Mouse (Mus musculus): ENCODE results near the gene Lrrn2. TPM values are rescaled to one million over a fixed set of nuclear protein-coding genes. Genes with fewer than 3 reads are reported as not detected.

Lrrn2 gene
- total RNA-seq, 2 experiments from 2014 or later = not detected

DNA sequence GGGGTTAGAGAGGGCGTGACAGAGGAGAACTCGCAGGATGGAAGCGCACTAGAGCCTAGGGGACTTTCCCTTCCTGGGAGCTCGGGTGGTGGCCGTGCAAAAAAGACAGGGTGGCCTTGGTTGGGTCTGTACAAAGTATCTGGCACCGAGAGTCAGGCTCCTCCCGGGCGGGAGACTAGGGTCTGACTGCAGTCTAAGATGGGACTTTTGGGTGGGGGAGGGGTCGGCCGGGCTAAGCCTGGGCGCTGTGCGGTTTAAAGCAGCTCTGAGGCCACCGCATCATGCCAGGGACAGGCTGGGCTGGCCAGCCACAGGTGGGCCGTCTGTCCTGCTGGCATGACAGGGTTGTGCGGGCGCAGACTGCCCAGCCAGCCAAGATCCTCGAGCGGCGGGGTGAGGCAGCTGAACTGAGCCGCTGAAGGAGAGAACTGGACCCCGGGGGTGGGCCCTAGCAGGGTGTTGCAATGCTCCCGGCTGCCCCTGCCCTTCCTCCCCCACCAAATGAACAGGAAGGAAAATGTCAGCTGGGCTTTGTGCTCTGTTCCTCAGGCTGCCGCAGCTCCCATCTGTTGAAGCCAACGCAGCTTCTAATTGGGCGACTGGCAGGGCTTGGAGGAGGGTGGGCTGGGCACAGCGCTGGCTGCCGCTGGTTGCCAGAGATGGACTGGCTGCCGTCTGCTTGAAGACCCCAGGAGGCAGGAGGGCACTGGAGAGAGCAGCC lies 1.1 kb downstream of the Lrrn2 start:
- ATAC-seq (replicated peaks; ENCODE audit: low FRiP score, poor library complexity, severe bottlenecking) = no peak

DNA sequence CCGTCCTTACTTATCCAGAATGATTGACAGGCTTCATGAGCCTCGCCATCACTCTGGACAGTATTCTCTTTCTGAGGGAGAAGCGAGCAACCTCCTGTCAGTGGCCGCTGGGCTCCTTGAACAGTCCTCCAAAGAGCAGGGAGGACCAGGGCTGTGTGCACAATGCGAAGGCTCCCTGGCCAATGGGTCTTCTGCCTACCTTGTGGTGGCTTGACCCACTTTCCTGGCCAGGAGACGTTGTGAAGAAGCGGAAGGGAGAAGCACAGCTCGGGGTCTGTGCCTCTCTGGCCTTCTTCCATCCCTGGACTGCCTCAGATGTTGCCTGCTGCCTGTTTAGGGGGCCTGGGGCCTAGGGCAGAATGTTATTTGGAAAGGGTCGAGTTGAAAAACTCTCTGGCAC lies 1.8 kb downstream of the Lrrn2 start:
- no peak for ATAC-seq (replicated peaks; ENCODE audit: low FRiP score, poor library complexity, severe bottlenecking)

DNA sequence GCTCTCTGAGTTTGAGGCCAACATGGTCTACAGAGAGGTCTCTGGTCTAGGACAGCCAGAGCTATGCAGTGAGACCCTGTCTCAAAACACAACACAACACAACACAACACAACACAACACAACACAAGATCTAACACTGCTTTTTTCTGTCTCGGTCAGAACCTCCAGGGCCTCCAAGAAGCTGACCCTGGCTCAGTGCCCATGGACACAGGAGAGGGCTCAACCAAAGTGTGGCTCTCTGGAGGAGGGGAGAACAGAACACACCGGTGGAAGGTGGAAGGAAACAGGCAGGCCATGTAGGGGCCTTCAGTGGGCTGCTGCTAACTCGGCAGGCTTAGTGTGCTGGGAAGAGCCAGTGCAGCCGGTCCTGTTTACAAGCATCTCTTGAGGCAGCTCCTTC lies 5.6 kb downstream of the Lrrn2 start:
- no peak for ATAC-seq (replicated peaks; ENCODE audit: low FRiP score, poor library complexity, severe bottlenecking)

DNA sequence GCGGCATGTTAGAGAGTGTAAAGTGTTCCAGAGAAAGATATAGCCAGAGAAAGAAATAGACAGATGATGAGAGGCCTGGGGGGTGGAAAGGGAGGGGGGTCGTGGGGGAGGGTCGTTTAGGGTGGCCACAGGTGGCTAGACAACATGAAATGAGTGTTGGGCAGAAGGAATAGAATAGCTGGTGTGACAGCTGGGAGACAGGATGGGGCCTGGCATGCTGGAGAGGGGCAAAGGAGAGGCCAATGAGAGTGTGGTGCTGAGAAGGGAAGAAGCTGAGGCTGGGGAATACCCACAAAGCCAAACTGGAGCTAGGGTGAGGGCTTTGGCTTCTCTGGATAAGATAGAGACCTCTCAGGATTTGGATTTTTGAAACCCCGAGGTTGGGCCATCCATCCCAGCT lies 6.6 kb downstream of the Lrrn2 start:
- ATAC-seq (replicated peaks; ENCODE audit: low FRiP score, poor library complexity, severe bottlenecking) = no peak

DNA sequence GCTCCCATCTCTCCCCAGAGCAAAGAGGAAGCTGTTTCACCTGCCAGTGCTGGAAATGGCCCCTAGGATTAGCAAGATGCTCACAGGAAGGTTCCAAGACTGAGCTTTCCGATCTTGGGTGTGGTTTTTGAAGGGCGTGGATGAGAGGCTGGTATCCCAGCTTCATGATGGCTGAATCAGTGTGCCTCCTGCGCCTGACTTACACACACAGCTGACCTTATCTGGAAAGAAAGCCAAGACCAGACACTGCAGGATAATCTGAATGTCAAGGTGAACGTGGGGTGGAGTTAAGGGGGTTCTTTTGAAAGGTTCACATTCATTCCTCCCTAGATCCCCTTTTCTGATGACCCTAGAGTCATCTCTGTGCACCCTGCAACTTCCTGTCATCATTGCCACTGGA lies 8.7 kb downstream of the Lrrn2 start:
- ATAC-seq (replicated peaks; ENCODE audit: low FRiP score, poor library complexity, severe bottlenecking) = no peak

DNA sequence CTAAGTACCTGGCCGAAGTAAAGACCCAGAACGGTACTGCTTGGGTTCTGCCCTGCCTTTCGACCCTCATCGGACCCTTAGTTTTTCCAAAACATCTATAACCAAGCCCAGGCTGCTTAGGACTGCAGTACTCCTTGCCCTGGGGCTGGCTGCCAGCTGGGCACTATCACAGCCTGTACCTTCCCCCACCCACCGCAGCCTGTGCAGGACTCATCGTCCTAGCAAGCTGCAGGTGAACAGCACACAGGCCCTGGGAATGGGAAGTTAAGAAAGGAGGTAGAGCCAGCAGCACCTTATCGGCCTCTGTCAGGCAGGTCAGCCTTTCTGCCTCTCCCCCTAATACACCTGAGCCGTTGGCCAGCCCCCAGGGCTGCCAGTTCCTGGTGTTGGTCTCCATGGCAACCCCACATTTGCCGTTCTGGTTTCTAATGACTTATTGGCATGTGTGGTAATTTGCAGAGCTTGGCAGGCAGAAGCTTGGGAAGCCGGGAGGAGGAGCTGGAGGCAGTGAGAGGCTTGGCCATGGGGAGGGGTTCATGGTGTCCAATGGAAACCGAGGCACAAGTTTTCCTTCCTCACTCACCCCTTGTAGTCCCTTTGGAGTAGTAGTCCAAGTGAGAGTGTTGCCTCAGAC lies 10.2 kb downstream of the Lrrn2 start:
- ATAC-seq (replicated peaks; ENCODE audit: low FRiP score, poor library complexity, severe bottlenecking) = no peak

DNA sequence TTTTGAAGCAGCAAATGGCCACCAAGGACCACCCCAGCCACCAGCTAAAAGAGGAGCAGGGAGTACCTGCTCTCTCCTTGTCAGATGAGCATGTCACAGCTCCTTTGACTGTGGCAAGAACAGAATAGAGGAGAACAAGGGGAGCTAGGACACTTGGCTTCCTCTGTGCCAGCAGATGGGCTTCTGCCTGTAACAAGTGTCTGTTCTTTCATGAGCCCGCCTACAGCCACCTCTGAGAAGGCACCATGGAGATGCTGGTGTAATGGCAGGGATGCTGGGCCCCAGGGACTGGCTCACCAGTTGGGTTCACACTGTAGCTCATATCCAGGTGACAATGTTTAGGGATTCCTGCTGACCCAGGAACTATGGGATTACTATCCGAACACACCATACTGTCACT lies 12.0 kb downstream of the Lrrn2 start:
- no peak for ATAC-seq (replicated peaks; ENCODE audit: low FRiP score, poor library complexity, severe bottlenecking)

DNA sequence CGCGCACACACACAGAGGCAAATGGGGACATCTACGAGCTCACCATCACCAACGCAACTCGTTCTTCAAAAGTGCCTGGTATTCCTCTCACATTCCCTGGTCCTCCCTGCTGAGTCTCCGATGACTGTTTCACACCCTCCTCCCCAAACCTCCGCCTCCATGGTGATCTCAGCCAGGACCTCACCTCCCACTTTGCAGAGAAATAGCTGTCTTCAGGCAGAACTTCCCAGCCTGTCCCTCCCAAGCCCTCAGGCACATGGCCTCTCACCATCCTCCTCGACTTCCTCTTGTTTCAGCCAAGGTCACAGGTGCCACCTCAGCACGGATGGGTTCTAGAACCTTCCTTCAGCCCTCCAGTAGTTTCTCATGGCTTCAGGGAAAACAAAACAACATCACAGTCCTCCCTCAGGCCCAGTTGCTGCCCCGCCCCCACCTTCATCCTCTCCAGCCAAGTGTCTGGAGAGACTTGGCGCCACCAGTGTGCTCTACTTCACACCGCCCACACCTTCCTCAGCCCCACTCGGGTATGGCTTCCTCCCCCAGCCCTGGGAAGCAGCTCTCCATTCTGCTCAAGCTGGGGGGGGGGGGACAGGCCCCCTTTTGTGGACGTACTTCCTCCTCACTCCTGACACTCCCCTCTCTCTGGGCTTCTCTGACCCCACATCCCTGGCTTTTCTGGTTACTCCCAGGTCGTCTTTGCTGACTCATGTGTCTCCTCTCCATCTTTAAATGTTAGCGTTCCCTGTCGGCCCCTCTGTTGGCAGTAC lies 13.4 kb downstream of the Lrrn2 start:
- ATAC-seq (replicated peaks; ENCODE audit: low FRiP score, poor library complexity, severe bottlenecking) = no peak

DNA sequence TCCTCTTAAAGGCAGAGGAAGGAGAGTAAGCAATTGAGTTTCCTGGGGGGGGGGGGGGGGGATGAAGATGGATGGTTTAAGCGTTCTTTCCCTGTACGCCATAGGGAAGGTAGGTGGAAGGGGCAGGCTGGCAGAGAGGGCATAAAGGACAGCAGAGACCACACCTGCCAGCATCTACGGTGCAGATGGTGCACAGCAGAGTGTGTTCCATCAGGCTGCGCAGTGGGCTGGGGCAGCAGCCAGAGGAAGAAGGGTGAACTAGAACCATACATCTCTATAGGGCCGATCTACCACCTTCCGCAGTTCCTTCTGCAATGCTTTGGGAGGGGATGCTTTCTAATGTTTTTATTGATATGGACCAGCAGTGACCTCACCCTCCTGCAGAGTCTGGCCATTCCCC lies 19.0 kb downstream of the Lrrn2 start:
- no peak for ATAC-seq (replicated peaks; ENCODE audit: low FRiP score, poor library complexity, severe bottlenecking)

DNA sequence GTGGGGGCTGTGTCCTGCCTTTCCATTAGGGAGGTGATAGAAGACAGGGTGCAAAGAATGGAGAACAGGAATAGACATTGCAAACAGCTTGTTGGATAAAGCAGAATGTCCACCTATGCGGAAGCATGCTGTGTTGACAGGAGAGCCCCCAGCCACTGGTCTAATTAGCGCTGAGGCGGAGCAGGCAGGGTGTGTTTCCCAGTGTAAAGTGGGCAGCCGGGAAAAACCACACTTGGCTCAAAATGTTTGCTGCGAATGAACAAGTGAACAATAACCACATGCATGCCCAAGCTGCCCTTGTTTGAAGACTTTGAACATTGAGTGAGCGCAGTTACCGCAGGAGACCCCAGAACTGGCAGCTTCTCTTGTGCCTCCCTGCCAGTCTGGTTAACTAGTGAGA lies 19.6 kb downstream of the Lrrn2 start:
- no peak for ATAC-seq (replicated peaks; ENCODE audit: low FRiP score, poor library complexity, severe bottlenecking)

DNA sequence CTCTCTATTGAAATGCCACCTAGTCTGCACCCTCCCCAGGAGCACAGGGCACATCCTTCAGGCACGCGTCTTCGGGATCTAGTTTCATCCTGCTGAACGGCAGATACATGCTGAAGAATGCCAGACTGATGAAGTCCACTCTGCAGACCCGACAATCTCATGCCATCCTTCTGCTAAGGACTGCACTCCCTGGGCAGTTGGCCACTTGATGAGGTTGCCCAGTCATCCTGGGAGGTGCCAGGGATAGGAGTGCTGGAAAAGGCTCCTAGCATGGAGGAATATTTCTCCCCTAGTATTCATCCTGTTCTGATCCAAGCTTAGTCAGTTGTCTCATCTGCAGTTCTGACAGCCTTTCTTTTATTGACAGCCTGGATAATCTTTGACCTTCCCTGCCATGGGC lies 20.9 kb downstream of the Lrrn2 start:
- no peak for ATAC-seq (replicated peaks; ENCODE audit: low FRiP score, poor library complexity, severe bottlenecking)

DNA sequence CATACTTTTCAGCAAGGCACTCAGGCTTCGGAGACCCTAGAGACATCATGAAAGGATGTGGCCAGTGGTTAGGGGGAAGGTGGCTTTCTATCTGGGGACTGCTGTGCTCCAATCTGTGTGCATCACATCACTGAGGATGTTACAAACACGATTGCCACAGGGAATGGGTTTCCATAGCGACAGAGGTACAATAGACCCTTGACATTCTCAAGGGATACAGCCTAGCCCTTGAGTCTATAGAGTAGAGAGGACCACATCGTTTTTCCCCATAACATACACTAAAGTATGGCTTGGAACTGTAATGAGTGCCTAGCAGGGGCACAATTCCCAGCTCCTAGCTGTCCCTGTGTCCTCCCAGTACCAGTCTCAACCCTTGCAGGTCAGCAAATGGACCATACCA lies 23.4 kb downstream of the Lrrn2 start:
- no peak for ATAC-seq (replicated peaks; ENCODE audit: low FRiP score, poor library complexity, severe bottlenecking)

DNA sequence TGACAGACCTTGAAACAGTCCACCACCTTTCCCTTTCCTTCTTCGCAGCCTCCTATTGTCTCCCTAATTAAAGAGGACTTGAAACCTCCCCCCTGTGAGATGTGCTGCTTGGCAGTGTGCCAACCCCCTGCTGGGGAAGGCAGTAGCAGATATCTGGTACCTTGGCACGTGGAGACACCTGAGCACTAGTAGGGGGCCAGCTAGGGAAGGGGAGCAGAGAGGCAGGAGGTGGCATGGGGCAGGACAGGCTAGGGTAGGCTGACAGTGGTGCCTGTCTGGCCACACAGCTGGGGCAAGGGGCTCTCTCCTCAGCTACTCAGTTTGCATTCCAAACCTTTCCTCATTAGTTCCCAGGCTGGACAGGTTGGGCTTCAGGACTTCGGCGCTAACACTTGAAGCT lies 29.0 kb downstream of the Lrrn2 start:
- no peak for ATAC-seq (replicated peaks; ENCODE audit: low FRiP score, poor library complexity, severe bottlenecking)

DNA sequence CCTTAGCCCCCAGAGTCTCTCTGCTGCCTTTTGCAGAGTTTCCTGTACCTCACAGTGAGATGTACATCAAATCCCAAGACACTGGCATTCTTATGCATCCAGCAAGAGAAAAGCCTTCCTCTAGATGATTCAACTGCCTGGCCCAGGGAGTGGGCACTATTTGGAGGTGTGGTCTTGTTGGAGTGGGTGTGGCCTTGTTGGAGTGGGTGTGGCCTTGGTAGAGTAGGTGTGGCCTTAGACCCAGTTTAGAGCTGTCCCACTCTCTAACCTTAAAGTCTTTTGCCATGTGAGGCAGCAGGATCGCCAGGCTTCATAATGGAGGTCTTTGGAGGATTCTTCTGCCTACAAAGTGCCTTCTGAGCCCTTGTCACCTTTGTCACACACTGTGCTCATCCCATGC lies 29.9 kb downstream of the Lrrn2 start:
- ATAC-seq (replicated peaks; ENCODE audit: low FRiP score, poor library complexity, severe bottlenecking) = no peak

DNA sequence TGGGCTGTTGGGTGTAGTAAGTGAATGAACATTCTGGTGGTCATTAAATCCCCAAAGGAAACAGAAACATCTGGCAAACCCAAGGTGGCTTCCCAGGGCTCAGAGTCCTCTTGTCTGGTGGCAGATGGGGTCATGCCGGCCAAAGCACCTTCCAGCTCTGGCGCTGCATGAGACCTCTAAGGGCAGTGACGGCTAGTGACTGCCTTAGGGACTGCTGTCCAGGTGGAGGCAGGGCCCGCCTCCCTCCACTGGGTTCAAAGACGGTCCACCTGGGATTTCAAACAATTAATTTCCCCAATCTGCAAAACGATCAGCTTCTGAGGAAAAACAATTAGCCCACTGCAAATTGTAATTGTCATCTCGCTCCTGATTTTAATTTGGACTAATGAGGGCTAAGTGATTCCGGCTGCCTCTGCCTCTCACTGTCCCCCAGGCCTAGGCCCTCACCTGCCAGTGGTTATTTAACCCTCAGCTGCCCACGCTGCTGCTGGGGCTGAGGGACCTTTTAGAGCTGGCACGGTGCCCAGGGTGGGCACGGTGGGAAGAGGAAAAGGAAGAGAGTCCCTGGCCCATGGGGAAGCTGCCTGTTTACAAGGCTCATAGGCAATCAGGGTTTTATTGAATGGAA lies 30.5 kb downstream of the Lrrn2 start:
- no peak for ATAC-seq (replicated peaks; ENCODE audit: low FRiP score, poor library complexity, severe bottlenecking)

DNA sequence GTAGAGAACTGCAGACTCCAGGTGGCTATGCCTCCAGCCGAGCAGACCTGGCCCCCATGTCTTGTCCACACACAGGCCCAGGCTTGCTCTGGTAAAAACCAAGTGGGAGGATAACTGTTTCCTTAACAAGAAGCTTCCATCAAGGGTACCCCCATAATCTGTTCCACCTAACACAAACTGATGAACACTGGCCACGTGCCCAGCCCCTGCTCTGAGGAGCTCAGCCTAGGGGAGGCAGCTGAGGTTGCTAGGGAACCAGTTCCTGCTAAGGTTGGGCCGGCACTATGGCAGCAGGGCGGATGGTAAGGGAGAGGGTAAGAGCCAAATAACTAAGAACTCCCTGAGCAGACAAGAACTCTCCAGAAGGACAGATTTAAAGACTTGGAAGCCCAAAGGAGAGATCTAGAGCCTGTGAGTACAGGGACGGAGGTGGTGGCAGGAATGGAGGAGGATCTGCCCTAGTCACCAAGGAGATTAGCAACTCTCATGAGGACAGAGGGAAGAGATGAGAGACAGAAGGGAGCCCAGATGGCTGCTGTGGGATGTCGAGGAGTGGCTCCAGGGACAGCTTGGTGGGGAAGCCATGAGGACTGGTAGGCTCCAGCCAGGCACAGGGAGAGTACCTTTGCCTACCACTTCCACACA lies 35.9 kb downstream of the Lrrn2 start:
- no peak for ATAC-seq (replicated peaks; ENCODE audit: low FRiP score, poor library complexity, severe bottlenecking)

DNA sequence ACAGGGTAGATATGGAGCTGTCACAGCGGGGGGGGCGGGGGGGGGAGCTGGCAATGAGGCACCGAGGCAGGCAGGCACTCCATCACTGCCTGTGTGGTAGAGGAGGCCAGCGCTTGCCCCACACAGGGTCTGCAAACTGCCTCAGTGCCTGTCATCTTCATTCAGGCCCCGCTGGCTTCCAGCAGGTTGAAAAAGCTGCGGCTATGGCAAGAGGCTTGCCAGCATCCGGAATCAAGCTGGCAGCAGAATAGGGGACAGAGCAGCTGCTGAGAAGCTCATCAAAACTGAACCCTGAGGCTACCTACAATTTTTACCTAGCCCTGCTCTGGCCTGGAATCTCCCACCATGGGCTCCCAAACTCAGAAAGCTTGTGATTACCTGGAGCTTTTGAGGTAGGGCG lies 37.5 kb downstream of the Lrrn2 start:
- no peak for ATAC-seq (replicated peaks; ENCODE audit: low FRiP score, poor library complexity, severe bottlenecking)

DNA sequence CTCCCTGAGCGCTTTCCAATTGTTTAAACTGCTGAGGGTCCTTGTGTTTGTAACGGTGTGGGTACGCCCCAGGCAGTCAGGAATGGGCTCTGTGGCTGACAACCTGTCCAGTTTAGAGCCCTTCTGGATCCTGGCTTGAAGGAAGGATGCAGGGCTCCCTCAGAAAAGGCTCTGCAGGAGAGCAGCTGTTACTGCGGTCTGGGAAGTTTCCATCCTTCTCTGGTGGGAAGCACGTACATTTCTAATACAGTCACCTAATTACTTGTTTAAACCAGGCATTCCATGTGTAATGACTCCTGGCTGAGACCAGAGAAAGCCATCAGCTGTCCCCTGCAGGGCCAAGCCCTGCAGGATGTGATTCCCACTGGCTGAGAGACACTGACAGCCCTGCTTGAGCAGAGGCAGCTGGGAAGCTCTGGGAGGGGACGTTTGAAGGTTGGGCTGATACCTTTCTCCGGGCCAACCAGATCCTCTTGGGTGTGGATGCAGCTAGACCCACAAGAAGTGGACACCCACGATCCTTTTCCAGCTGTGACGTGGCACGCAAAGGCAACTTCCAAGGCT lies 38.1 kb downstream of the Lrrn2 start:
- ATAC-seq (replicated peaks; ENCODE audit: low FRiP score, poor library complexity, severe bottlenecking) = no peak

DNA sequence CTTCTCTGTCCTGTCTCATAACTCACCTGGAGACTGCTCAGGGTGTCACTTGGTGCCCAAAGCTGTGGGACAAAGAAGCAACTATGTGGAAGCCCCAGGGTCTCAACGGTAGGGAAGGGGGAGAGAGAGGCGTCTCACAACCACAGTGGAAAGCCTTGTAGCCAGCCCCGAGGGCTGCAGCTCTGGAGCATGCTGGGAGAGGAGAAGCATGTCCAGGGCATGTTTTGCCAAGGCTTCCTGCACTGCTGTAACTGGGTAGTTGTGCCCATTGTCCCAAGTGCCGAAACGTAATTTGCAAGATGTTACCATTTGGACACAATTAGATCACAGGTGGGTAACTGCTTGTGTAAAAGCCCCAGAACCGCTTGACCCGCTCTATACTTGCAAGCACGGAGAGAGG lies 39.2 kb downstream of the Lrrn2 start:
- no peak for ATAC-seq (replicated peaks; ENCODE audit: low FRiP score, poor library complexity, severe bottlenecking)

DNA sequence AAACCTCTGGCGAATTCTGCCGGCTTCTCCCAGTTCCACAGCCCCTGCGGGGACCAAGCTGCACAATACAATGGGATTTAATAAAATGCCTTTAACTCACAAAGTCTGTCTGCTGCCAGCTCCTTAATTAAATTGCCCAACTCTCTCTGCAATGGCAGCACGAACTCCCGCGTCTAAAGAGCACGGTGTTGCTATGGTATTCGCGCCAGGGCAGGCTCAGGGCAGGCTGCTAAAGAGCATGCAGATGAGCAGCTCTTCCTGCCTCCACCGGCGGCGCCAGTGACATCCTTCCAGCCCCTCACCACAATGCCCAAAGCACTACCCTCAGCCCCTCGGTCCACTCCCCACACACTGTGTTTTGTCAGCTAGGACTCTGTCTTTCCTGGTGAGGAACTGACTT lies 41.0 kb downstream of the Lrrn2 start:
- no peak for ATAC-seq (replicated peaks; ENCODE audit: low FRiP score, poor library complexity, severe bottlenecking)
